In the genomic region with DNA sequence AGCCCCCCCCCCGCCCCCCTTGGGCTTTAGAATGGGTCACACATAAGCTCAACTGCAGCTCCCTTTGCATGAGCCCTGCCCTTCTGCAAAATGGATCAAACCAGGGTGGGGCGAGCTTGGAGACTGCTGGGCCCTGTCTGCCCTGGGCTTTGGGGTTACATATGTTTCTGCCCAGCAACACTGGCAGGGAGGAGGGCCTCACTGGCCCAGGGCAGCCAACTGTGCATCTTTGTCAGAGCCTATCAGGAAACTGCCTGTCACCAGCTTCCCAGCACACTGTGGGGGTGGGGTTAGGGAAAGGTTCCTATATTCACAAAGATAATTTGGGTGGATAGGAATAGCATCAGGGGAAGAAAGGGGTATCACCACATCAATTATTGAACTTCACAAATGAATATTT, we compare ENCODE assay signal across 9 mouse cellular contexts.
DNase-seq lines count a peak whose midpoint lies in the region; ATAC-seq and TF ChIP-seq lines count a peak whose summit lies in the region.
"Had no signal": no experiment of that assay in that cellular context is flagged by ENCODE, and none has a peak within 500 bp of the region (broad histone marks: within the 10 kb centered on the region; RNA-seq: fewer than 3 reads in every experiment).

No protein-coding gene starts in this region.

- ATAC-seq in megakaryocyte progenitor cell, adult 5-6 weeks (replicated peaks; ENCODE audit: poor library complexity) = peak; percentile 44; the same call in 1 of the 2 replicates

- no peak overlapping the region for H3K4me3 ChIP-seq in cerebellum, adult 2 months (replicated peaks; ENCODE audit: insufficient read depth, low read depth, low read length)

- WGBS in cerebellum, adult 2 months = 54% methylated on average over 2 of the region's 2 CpGs

- no peak overlapping the region for H3K27ac ChIP-seq in cerebellum, adult 2 months (ENCODE audit: insufficient read depth, low read length)
- H3K27ac ChIP-seq: liver, embryonic 14.5 days had no signal

- no peak for TF ChIP-seq CTCF in cerebellum, adult 2 months (IDR thresholded peaks at IDR 0.05; ENCODE audit: borderline replicate concordance, insufficient read depth, low read depth, low read length)

- peaks cover 9% of the 10 kb centered on the region; the same call in 1 of the 2 replicates for H3K4me1 ChIP-seq in cerebellum, adult 2 months (ENCODE audit: control insufficient read depth, insufficient read depth, low read length)

- no peaks in the 10 kb centered on the region for H3K27me3 ChIP-seq in cerebellum, adult 2 months (ENCODE audit: control insufficient read depth, insufficient read depth, low read length)

- TF ChIP-seq POLR2A in cerebellum, adult 2 months (IDR thresholded peaks at IDR 0.05; ENCODE audit: borderline replicate concordance, insufficient read depth, low read length) = no peak

- peak; percentile 64 to 66 for DNase-seq in cerebellum, postnatal 10 days
- no peak for DNase-seq in cerebellum, adult 2 months
- peak; percentile 27 for DNase-seq in kidney, postnatal 10 days
- DNase-seq in kidney, adult 11 months = no peak
- DNase-seq in embryo, embryonic 10.5 days (ENCODE audit: low spot score) = peak; percentile 54
- no peak for DNase-seq in c-Kit-positive CD71-positive TER-119-positive erythroid progenitor cells, embryonic 14.5 days (ENCODE audit: low spot score)
- no peak for DNase-seq in cerebellum, adult 9-11 months

Comparison
In these comparisons a context has a peak if more than half of its experiments do, and no peak if none do; other contexts are left out.
1. DNase-seq: peak in cerebellum, postnatal 10 days (2 of 2), kidney, postnatal 10 days (single experiment) and embryo, embryonic 10.5 days (single experiment); none in cerebellum, adult 2 months (0 of 2), kidney, adult 11 months (single experiment), c-Kit-positive CD71-positive TER-119-positive erythroid progenitor cells, embryonic 14.5 days (single experiment) and cerebellum, adult 9-11 months (single experiment).